Mouse (Mus musculus): Measurements from ENCODE around the gene Ppp4r1. TPM values are rescaled to one million over a fixed set of nuclear protein-coding genes. Genes with fewer than 3 reads are reported as not detected.

Gene Ppp4r1
- total and polyA plus RNA-seq, 3 experiments: 21.8 to 313 (median 34.3) TPM

DNA sequence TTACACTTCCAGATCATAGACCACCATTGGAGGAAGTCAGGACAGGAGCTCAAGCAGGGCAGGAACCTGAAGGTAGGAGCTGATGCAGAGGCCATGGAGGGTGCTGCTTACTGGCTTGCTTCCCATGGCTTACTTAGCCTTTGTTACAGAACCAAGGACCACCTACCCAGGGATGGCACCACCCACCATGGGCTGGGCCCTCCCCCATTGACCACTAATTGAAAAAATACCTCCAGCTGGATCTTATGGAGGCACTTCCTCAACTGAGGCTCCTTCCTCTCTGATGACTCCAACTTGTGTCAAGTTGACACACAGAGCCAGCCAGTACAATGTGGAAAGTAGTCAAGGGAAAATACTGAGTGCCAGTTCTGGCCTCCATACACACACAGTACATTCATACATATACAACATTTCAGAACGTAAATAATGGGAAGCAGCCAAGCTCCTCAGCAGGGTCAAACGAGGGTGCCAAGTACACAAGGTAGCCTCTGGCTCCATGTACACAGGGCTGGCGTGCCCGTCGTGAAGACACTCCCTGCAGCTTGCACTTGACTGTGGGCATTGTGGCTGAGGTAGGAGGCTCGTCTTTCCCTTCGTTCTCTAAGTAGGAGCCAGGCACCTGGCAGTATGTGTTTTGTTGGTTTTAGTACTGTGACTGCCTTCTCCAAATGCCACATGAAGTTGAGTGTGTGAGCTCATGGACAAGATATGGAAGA, 57.3 kb downstream of the Ppp4r1 start:
- H3K27ac ChIP-seq (ENCODE audit: control insufficient read depth, low read depth, low read length): no peak overlapping the region
- no peak overlapping the region for H3K4me3 ChIP-seq (ENCODE audit: control insufficient read depth in 1 of 2, insufficient read depth in 1 of 2, low read depth in 2 of 2, low read length in 2 of 2)
- H3K27me3 ChIP-seq (ENCODE audit: control insufficient read depth in 1 of 2, insufficient read depth in 2 of 2, low read length in 2 of 2): no peaks in the 10 kb centered on the region
- no peak overlapping the region for H3K9ac ChIP-seq (ENCODE audit: control insufficient read depth, low read depth, low read length, poor library complexity, severe bottlenecking)
- DNase-seq (ENCODE audit: low read depth, low spot score): no peak
- H3K36me3 ChIP-seq (ENCODE audit: control insufficient read depth in 1 of 2, insufficient read depth in 2 of 2, low read length in 2 of 2): peaks cover 0 to 17% of the 10 kb centered on the region in 2 experiments; a peak in 2 of 4 replicates
- H3K79me2 ChIP-seq (ENCODE audit: control insufficient read depth, insufficient read depth, low read length, poor library complexity): no peaks in the 10 kb centered on the region
- no peaks in the 10 kb centered on the region for H3K4me1 ChIP-seq (ENCODE audit: control insufficient read depth in 1 of 2, insufficient read depth in 2 of 2, low read length in 2 of 2)
- H3K9me3 ChIP-seq (replicated peaks; ENCODE audit: insufficient read depth, low read length): no peaks in the 10 kb centered on the region
- TF ChIP-seq JUND (IDR thresholded peaks at IDR 0.05; ENCODE audit: low read depth, low read length): no peak
- no peak for TF ChIP-seq ZC3H11A (IDR thresholded peaks at IDR 0.05; ENCODE audit: low read depth, low read length)
- TF ChIP-seq POLR2AphosphoS2 (IDR thresholded peaks at IDR 0.05; ENCODE audit: low read length): no peak
- no peak for TF ChIP-seq MEF2A (IDR thresholded peaks at IDR 0.05; ENCODE audit: extremely low read depth, insufficient replicate concordance, low read depth, low read length, poor library complexity, severe bottlenecking)
- TF ChIP-seq NRF1 (IDR thresholded peaks at IDR 0.05; ENCODE audit: insufficient read depth, low read depth, low read length, poor library complexity, severe bottlenecking): no peak
- TF ChIP-seq USF2 (IDR thresholded peaks at IDR 0.05; ENCODE audit: borderline replicate concordance in 1 of 2, insufficient read depth in 1 of 2, low read depth in 1 of 2, low read length in 2 of 2): no peak
- no peak for TF ChIP-seq MAFK (IDR thresholded peaks at IDR 0.05; ENCODE audit: borderline replicate concordance, low read depth, low read length)
- no peak for TF ChIP-seq ZMIZ1 (IDR thresholded peaks at IDR 0.05; ENCODE audit: low read depth, low read length)
- TF ChIP-seq ZNF384 (IDR thresholded peaks at IDR 0.05; ENCODE audit: low read depth, low read length): no peak
- no peak for TF ChIP-seq RAD21 (IDR thresholded peaks at IDR 0.05; ENCODE audit: low read depth, low read length)
- TF ChIP-seq UBTF (IDR thresholded peaks at IDR 0.05; ENCODE audit: borderline replicate concordance, insufficient read depth, low read depth, low read length): no peak
- TF ChIP-seq TBP (IDR thresholded peaks at IDR 0.05; ENCODE audit: low read depth, low read length): no peak
- no peak for TF ChIP-seq GABPA (IDR thresholded peaks at IDR 0.05; ENCODE audit: low read depth, low read length)
- no peak for TF ChIP-seq E2F4 (IDR thresholded peaks at IDR 0.05; ENCODE audit: borderline replicate concordance, low read depth, low read length)
- TF ChIP-seq BHLHE40 (IDR thresholded peaks at IDR 0.05; ENCODE audit: borderline replicate concordance, low read depth, low read length): no peak
- no peak for TF ChIP-seq POLR2AphosphoS5 (IDR thresholded peaks at IDR 0.05; ENCODE audit: borderline replicate concordance, low read depth, low read length)
- no peak for TF ChIP-seq CHD2 (IDR thresholded peaks at IDR 0.05; ENCODE audit: low read length)

Data from MEL (cell line).